Mouse (Mus musculus) CD4-positive, CD25-positive, alpha-beta regulatory T cell, adult 2 months (primary cell): ENCODE data around the gene Trdmt1.
"Not testable (repeated sequence)": the region's sequence is repeated elsewhere in the genome, so short reads cannot be mapped to it uniquely, and the experiment has no call there.

Source experiments
- DNase-seq: peaks from one replicate; pipeline ENCODE4 v3.0.0-alpha.2; 2012; ENCODE audit warnings: low read depth, low spot score

The Trdmt1 gene

DNA sequence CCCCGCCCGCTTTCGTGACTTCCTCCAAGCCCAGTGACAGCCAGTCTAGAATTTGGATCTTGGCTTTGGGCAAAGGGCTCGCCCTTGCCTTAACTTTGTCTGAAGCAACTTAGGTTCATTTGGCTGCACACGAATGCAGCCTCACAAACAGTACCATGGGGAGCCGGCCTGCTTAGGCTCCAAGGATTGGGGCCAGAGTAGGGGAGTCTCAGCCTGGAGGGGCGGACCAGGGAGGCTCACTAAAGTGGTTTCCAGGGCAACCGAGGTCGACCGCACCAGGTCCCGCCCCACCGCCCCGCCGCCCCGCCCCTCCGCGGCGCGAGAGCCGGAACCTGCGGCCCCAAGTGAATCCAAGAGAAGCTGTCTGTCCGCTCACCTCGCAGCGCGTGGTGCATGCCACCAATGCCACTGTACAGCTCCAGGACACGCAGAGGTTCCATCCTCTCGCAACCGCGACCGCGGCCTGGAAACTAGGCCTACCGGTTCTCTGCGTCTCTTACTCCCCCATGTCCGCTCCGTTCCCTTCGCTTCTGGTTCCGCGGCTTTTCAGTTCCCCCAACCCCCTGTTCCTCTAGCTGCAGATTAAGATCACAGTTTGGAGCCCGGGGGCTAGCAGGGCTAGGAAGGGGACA, at the start of gene Trdmt1:
Trdmt1 (minus strand) TSS at position 476 of the 632 bp plus-strand sequence.
- peak; percentile 91 for DNase-seq

DNA sequence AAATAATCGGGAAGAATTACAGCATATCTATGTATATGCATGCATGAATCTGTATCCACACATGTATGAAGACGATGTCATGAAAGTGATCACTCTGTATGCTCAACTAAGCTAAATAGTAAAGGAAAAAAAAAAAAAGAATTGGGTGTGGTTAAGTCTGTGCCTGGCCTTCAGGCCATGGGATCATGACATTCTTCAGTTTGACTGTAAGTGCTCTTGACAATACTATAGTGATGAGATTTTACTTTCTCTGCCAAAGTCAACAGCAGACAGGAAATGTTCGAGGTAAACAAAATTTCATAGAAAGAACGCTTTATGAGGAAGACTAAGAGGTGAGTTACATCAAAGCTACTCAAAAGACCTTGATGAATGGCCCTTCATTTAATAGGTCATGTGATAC, 48.9 kb upstream of the Trdmt1 start:
- DNase-seq, result no peak

GRCm38 (mm10) chr2:13583746-13584145, 39.3 kb upstream of the Trdmt1 start:
- not testable (repeated sequence) for DNase-seq

DNA sequence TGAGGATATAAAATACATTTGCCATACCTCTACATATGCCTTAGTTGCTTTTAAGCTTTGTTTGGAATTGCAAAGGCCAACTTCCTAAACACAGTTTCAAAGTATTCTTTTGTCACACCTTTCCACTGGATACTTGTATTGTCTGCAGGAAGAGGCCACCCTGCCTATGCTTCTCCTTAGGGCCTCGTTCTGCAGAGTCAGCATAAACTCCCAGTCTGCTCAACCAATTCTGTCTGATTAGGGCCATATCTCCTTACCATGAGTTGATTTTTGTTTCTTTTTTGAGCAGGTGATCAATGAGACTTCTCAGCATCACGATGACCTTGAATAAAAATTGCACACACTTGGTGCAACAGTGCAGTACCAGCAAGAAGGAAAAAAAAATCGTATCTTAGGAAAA, 37.7 kb upstream of the Trdmt1 start:
- DNase-seq, result no peak

DNA sequence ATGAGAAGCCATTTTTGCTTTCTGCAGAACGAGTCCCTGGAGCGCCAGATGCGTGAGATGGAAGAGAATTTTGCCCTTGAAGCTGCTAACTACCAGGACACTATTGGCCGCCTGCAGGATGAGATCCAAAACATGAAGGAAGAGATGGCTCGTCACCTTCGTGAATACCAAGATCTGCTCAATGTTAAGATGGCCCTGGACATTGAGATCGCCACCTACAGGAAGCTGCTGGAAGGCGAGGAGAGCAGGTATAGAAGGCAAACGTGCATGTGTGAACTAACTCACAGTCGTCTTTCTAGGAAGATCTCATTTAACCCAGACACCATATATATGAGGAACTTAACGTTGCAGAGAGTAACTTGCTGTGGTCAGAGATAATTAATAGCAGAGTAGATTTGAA, 35.5 kb upstream of the Trdmt1 start:
- DNase-seq, result peak; percentile 70

DNA sequence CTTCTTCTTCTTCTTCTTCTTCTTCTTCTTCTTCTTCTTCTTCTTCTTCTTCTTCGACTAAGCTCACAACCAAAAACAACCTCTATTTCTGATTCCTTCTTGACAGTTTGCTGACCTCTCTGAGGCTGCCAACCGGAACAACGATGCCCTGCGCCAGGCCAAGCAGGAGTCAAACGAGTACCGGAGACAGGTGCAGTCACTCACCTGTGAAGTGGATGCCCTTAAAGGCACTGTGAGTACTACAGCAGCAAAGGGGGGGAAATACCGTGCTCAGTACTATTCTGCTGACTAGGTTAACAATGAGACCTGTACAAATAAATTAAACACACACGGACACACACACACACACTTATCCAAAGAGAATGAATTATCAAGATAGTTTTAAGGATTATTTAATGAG, 34.8 kb upstream of the Trdmt1 start:
- no peak for DNase-seq

GRCm38 (mm10) chr2:13578473-13579152, 34.1 kb upstream of the Trdmt1 start:
- DNase-seq, result no peak

DNA sequence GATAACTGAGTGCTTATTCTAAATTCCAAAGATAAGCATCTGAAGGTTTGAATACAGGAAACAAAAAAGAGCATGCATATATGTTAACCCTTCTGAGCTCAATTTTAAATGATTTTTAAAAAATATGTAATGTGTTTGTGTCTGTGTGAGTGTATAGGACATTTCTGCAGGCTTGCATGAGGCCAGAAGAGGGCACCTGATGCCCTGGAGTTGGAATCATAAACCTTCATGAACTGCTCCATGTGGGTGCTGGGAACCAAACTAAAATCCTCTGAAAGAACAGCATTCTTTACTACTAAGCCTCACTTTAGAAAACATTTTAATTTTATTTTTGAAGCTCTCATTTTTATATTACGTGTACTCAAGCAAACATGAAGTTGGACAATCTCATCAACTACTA, 32.9 kb upstream of the Trdmt1 start:
- no peak for DNase-seq

- no peak for DNase-seq
Measured at GRCm38 (mm10) chr2:13575926-13576325, 31.5 kb upstream of the Trdmt1 start.

DNA sequence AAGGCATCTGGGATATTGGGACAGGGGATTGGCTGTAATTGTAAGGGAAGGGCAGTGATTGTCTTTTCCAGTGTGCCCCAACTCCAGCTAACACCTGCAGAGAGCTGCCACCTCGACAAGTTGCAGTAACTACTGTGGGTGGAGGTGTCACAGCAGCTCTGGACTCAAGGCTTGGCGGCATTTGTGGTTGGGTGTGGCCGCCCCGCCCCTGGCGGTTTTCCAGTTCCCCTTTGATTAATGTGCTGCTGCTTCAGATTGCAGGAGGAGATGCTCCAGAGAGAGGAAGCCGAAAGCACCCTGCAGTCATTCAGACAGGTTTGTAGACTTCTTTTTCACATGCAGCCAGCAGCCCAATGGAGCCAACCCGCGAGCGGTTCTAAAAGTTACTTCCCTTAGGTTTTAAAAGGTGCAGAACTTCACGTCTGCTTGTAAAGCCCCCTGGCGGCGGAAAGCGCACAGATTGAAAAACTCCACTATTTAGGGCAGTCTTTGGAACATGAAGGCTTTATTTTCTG, 30.9 kb upstream of the Trdmt1 start:
- peak; percentile 89 for DNase-seq

DNA sequence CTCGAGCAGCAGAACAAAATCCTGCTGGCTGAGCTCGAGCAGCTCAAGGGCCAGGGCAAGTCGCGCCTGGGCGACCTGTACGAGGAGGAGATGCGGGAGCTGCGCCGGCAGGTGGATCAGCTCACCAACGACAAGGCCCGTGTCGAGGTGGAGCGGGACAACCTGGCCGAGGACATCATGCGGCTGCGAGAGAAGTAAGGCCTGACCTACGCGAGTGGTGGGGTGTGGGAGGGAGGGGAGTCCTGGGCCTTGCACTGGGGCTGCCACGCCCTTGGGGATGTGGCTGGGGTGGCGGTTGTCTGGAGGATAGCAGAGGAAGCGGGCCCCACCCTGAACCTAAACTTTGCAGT, 30.3 kb upstream of the Trdmt1 start:
- peak; percentile 86 for DNase-seq

GRCm38 (mm10) chr2:13574066-13574800, 29.8 kb upstream of the Trdmt1 start:
- DNase-seq, result peak; percentile 85

DNA sequence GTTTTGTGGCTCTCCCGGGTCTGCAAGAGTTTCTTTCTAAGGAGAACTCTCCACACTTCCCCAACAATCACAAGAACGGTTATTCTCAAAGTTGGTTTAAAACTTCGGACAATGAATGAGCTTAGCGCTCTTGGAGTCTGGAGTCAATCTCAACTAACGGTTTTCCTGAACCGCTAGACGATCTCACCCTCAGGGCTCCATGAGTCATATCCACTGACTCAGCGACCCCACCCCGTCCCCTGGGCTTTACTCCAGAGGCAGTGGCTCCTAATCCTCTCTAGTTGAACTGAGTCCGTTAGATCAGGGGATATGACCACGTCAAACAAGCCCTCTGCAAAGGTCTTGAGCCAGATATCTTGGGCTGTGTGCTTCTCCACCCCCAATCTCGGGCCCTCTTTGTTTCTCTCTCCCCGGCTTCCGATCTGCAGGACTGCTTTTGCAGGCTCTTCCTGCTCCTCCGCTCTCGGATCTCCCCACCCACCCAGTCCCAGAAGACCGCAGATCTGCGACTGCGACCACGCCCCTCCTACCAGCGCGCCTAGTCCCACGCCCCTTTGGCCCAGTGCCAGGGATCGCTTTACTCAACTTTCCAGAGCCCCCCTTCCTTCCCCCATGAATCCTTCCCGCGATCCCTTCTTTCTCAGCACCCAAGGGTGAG, 29.1 kb upstream of the Trdmt1 start, which contains the start of gene Vim:
Vim (plus strand) TSS at position 520 of the 658 bp plus-strand sequence.
- peak; percentile 93 for DNase-seq

GRCm38 (mm10) chr2:13572647-13573407, 28.4 kb upstream of the Trdmt1 start:
- DNase-seq, result peak; percentile 47

GRCm38 (mm10) chr2:13572101-13572553, 27.7 kb upstream of the Trdmt1 start:
- no peak for DNase-seq

GRCm38 (mm10) chr2:13570122-13570521, 25.7 kb upstream of the Trdmt1 start:
- DNase-seq, result no peak

- peak; percentile 52 for DNase-seq
Measured at GRCm38 (mm10) chr2:13560396-13560795, 15.9 kb upstream of the Trdmt1 start.

DNA sequence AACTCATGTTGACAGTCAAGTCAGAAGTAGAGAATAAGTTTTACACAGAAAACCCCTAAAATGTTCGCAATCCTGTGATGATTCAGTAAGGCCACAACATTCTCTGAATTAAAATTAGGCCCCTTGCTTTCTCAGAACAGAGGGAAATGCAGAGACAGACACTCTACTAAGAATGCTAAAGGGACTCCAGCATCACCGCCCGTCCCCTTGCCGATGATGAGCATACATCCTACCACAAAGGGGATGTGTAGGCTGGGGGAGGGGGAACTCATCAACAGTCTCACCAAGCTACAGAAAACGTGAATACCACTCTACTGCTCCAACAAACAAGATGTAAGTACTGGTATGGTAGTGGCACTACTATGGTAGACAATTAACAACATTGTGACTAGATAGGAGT, 15.3 kb upstream of the Trdmt1 start:
- peak; percentile 74 for DNase-seq

DNA sequence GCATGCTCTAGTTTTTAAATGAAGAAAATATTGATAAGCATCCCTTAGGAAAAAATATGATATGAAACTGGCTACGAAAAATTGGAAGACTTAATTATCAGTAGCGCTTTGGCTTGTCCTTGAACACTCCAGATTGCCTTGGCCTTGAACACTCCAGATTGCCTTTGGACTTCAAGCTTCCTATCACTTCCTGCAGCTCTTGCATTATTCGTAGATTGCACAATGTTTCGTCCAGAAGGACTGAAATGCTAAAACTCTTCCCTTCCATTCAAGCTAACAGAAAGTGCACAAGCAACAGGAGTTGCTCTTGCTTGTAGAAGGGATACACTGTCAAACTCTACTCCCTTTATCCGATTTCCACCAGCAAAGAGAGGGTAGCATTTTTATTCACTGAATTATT, 14.8 kb upstream of the Trdmt1 start:
- no peak for DNase-seq

GRCm38 (mm10) chr2:13558607-13559262, 14.3 kb upstream of the Trdmt1 start:
- peak; percentile 89 for DNase-seq
